Mouse (Mus musculus) embryonic fibroblast, embryonic 13.5 days (primary cell): ENCODE results near the gene Egf.

Experiments used
- CTCF ChIP-seq: IDR thresholded peaks from 2 replicates; pipeline ENCODE4 v1.5.1; 2011; ENCODE audit warnings: mild to moderate bottlenecking, control low read depth, low read length, moderate library complexity, borderline replicate concordance; ENCODE audit not compliant: insufficient read depth
- POLR2A ChIP-seq: IDR thresholded peaks from 2 replicates; pipeline ENCODE4 v1.6.1; 2011; ENCODE audit warnings: low read depth, mild to moderate bottlenecking, control low read depth, low read length, moderate library complexity

- TF ChIP-seq POLR2A (no peak), CTCF (no peak)
Observed at GRCm38 (mm10) chr3:129681841-129682240, 73.3 kb downstream of the Egf start.
